Mouse (Mus musculus) lung, embryonic 14.5 days (tissue): ENCODE measurements around the gene Tspear. TPM values are rescaled to one million over a fixed set of nuclear protein-coding genes. Genes with fewer than 3 reads are reported as not detected.

ENCODE experiments used
- ATAC-seq: fragments of 200-750 bp; cut with Nextera tagmentation; 2 replicates; pipeline ENCODE4 v1.8.0; 2017; ENCODE audit warnings: mild to moderate bottlenecking, moderate TSS enrichment, moderate library complexity; ENCODE audit not compliant: insufficient read depth
- DNase-seq: peaks from one replicate; pipeline ENCODE4 v3.0.0-alpha.2; 2015
- H3K27ac ChIP-seq: fragments of 300-500 bp; sonication (generic); 2 replicates; pipeline ENCODE4 v1.5.1; 2014; ENCODE audit warnings: low read depth, mild to moderate bottlenecking, moderate library complexity
- H3K27me3 ChIP-seq: fragments of 300-500 bp; sonication (generic); 2 replicates; pipeline ENCODE4 v1.6.1; 2014; ENCODE audit warnings: low read length, control low read depth; ENCODE audit not compliant: insufficient read depth
- H3K36me3 ChIP-seq: fragments of 300-500 bp; sonication (generic); 2 replicates; pipeline ENCODE4 v1.6.1; 2014; ENCODE audit warnings: control low read depth; ENCODE audit not compliant: insufficient read depth
- H3K4me1 ChIP-seq: fragments of 300-500 bp; sonication (generic); 2 replicates; pipeline ENCODE4 v1.6.1; 2014; ENCODE audit warnings: antibody characterized with exemption, control low read depth; ENCODE audit not compliant: insufficient read depth
- H3K4me2 ChIP-seq: fragments of 300-500 bp; sonication (generic); 2 replicates; pipeline ENCODE4 v1.6.1; 2014; ENCODE audit warnings: mild to moderate bottlenecking
- H3K4me3 ChIP-seq: fragments of 300-500 bp; sonication (generic); 2 replicates; pipeline ENCODE4 v1.5.1; 2014; ENCODE audit warnings: low read depth, low read length
- H3K9ac ChIP-seq: fragments of 300-500 bp; sonication (generic); 2 replicates; pipeline ENCODE4 v1.6.1; 2014
- H3K9me3 ChIP-seq: fragments of 300-500 bp; sonication (generic); 2 replicates; pipeline ENCODE4 v1.6.1; 2016; ENCODE audit warnings: low read depth, low read length, control low read depth
- CTCF ChIP-seq: IDR thresholded peaks from 2 replicates; pipeline ENCODE4 v1.5.1; 2016; ENCODE audit warnings: antibody characterized with exemption, low read depth
- WGBS: fragments of 180-500 bp; shearing (Covaris S2); extraction: QIAGEN DNeasy Blood & Tissue Kit; methylation state at CpG from one replicate; pipeline ENCODE4 v1.1.7; 2014; 5-methylcytosine and 5-hydroxymethylcytosine counted together
- microRNA counts: library from miRNA; unstranded; fragments of <30 nt; microRNA quantifications from one replicate; lab custom pipeline; 2016
- microRNA-seq: library from miRNA; unstranded; fragments of <30 nt; microRNA quantifications from one replicate; pipeline ENCODE4, GENCODE M21; 2016; ENCODE audit warnings: borderline number of aligned reads
- polyA plus RNA-seq: library from polyadenylated mRNA; unstranded; fragments of >200 nt; fragmentation: Nextera tagmentation; extraction: Ambion mirVana; gene quantifications from 2 replicates; pipeline ENCODE4 v1.2.1, GENCODE M21; 2014

Tspear gene
- polyA plus RNA-seq, 1 experiment from 2014 or later: 0.11 TPM

DNA sequence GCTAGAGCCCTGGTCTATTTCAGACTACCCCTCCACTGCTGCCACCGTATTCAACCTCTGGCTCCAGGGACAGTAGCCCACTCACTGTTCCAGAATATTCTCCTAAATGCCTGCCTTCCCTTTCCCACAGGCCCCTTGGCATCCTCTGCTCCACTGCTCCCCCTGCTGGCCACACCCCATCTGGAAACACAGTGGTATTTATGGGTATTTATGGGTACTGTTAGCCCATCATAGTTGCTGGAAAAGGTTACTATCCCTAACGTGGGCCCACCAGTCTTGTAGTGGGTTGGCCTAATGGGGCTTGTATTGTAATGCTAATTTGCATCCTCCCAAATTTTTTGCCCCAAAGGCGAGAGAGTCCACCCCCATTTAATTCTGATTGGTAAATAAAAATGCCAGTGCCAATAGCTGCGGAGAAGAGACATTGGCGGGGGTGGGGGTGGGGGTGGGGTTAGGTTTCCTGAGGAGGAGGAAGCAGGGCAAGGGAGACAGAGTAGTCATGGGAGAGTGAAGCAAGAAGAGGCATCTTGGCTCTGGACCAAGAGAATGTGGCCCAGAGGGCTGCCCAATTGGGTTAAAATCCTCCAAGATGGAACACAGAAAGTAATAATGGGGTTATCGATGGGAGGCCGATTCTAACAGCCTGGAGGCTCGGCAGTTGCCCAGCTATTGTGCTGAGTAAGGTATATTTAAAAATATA lies 230.4 kb downstream of the Tspear start:
- Histone ChIP-seq H3K27me3 (no peaks in the 10 kb centered on the region), H3K9ac (no peak overlapping the region), H3K4me1 (no peaks in the 10 kb centered on the region), H3K4me2 (no peak overlapping the region), H3K27ac (no peak overlapping the region), H3K9me3 (no peaks in the 10 kb centered on the region), H3K36me3 (no peaks in the 10 kb centered on the region), H3K4me3 (no peak overlapping the region)
- ATAC-seq (no peak), DNase-seq (peak; percentile 48)
- WGBS: 63% methylated on average over 8 of the region's 8 CpGs
- TF ChIP-seq CTCF: peak; percentile 77

DNA sequence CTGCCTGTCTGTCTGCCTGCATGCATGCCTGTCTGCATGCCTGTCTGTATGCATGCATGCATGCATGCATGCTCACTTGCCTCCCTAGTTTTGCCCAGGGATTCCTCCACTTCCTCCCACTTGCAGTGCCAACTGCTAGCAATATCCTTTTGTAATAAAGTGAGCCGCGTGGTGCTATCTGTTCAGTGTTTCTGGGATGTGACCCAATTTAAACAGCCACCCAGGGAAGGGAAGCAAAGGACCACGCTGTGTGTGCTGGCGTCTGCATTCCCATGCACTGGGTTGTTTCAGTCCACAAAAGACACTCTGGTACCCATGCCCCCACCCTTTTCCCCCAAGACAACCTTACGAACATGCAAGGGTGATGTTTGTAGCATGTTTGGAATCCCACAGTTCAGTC lies 234.6 kb downstream of the Tspear start:
- Histone ChIP-seq H3K9ac (no peak overlapping the region), H3K4me2 (no peak overlapping the region), H3K9me3 (no peaks in the 10 kb centered on the region), H3K27ac (no peak overlapping the region), H3K4me1 (no peaks in the 10 kb centered on the region), H3K4me3 (no peak overlapping the region), H3K27me3 (no peaks in the 10 kb centered on the region), H3K36me3 (no peaks in the 10 kb centered on the region)
- 64% methylated on average over 5 of the region's 5 CpGs for WGBS
- no peak for ATAC-seq
- no peak for TF ChIP-seq CTCF
- DNase-seq: no peak

DNA sequence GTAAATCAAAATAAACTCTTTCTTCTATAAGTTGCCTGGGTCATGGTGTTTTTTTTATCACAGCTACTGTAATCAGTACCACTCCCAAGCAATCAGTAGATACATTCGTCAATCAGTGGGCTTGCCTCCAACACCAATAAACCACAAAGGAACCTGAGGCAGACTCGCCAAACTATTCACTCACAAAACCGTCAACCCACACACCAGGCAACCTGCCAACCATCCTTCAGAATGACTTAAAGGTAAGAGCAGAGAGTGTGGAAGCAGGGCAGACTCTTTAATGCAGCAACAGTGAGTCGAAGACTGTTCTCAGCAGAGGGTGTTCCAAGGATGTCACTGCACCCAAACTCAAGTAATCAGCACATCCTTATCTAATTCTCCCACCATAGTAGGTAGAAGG lies 236.3 kb downstream of the Tspear start:
- Histone ChIP-seq H3K4me3 (no peak overlapping the region), H3K9me3 (no peaks in the 10 kb centered on the region), H3K4me2 (no peak overlapping the region), H3K27me3 (no peaks in the 10 kb centered on the region), H3K4me1 (no peaks in the 10 kb centered on the region), H3K27ac (no peak overlapping the region), H3K36me3 (no peaks in the 10 kb centered on the region), H3K9ac (no peak overlapping the region)
- 57% methylated on average over 4 of the region's 4 CpGs for WGBS
- ATAC-seq (no peak), DNase-seq (no peak)
- no peak for TF ChIP-seq CTCF

DNA sequence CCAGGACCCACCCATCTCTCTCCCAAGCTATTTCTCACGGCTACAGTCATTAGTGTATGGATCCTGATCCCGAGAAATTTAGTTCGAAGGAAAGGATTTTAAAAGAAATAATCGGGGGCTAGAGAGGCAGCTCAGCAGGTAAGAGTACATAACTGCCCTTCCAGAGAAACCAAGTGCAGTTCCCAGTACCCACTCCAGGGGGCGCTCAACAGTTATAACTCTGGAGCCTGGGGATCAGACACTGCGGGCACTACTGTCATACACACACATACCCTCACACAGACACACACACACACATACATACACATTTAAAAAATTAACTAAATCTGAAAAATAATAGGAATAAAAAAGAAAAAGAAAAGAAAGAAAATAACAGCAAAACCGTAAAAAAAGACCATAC lies 239.8 kb downstream of the Tspear start:
- DNase-seq (peak; percentile 68), ATAC-seq (no peak)
- Histone ChIP-seq H3K36me3 (no peaks in the 10 kb centered on the region), H3K4me1 (no peaks in the 10 kb centered on the region), H3K4me2 (no peak overlapping the region), H3K27me3 (no peaks in the 10 kb centered on the region), H3K27ac (no peak overlapping the region), H3K9ac (no peak overlapping the region), H3K9me3 (no peaks in the 10 kb centered on the region), H3K4me3 (no peak overlapping the region)
- TF ChIP-seq CTCF: peak; percentile 63
- 38% methylated on average over 7 of the region's 7 CpGs for WGBS

GRCm38 (mm10) chr10:77927375-77927774 lies 241.0 kb downstream of the Tspear start:
- TF ChIP-seq CTCF: no peak
- no peak for DNase-seq
- no peak for ATAC-seq
- Histone ChIP-seq H3K4me1 (no peaks in the 10 kb centered on the region), H3K27ac (no peak overlapping the region), H3K27me3 (no peaks in the 10 kb centered on the region), H3K36me3 (no peaks in the 10 kb centered on the region), H3K9ac (no peak overlapping the region), H3K4me2 (no peak overlapping the region), H3K4me3 (no peak overlapping the region), H3K9me3 (no peaks in the 10 kb centered on the region)
- 59% methylated on average over 10 of the region's 10 CpGs for WGBS

MicroRNA genes within 50 kb of the gene (microRNA counts, 519-probe panel; counts per million panel counts)
- 30.5 counts per million for microRNA mmu-miR-1930 (lab: Ali Mortazavi, UCI)

Small RNAs within 50 kb of the gene (microRNA-seq; reads per million reads assigned to microRNA genes)
- 15.9 reads per million, percentile 29 among the genes with 10 or more reads in this experiment for gene Mir1930

Other genes with a start within 250 kb of the Tspear start
- 38.4 and 43.8 TPM in 2 replicates for gene Fam207a, start 170.8 kb upstream of the Tspear start, polyA plus RNA-seq
- gene Itgb2, start 156.3 kb upstream of the Tspear start, polyA plus RNA-seq: 2.0 and 3.0 TPM in 2 replicates
- gene Pttg1ip, start 104.8 kb upstream of the Tspear start, polyA plus RNA-seq: 109 and 112 TPM in 2 replicates
- gene Sumo3, start 80.5 kb upstream of the Tspear start, polyA plus RNA-seq: 329 and 337 TPM in 2 replicates
- gene Gm49325, start 80.4 kb upstream of the Tspear start, polyA plus RNA-seq: 3.0 and 3.5 TPM in 2 replicates
- gene Ube2g2, start 64.3 kb upstream of the Tspear start, polyA plus RNA-seq: 47.9 and 50.9 TPM in 2 replicates
- gene Gm19402, start 4.2 kb downstream of the Tspear start, polyA plus RNA-seq: not detected in 2 replicates
- gene Gm9508, start 10.7 kb downstream of the Tspear start, polyA plus RNA-seq: not detected in 2 replicates
- gene Gm10272, start 20.1 kb downstream of the Tspear start, polyA plus RNA-seq: not detected in 2 replicates
- gene Gm10024, start 24.9 kb downstream of the Tspear start, polyA plus RNA-seq: not detected in 2 replicates
- not detected in 2 replicates for gene Gm10142, start 29.2 kb downstream of the Tspear start, polyA plus RNA-seq
- gene Krtap12-1, start 34.0 kb downstream of the Tspear start, polyA plus RNA-seq: not detected in 2 replicates
- gene Gm10100, start 39.9 kb downstream of the Tspear start, polyA plus RNA-seq: not detected in 2 replicates
- gene Gm18596, start 56.1 kb downstream of the Tspear start, polyA plus RNA-seq: not detected in 2 replicates
- not detected in 2 replicates for gene Gm9736, start 64.8 kb downstream of the Tspear start, polyA plus RNA-seq
- not detected in 2 replicates for gene Gm3233, start 73.1 kb downstream of the Tspear start, polyA plus RNA-seq
- gene Gm3238, start 84.8 kb downstream of the Tspear start, polyA plus RNA-seq: not detected in 2 replicates
- gene Gm7138, start 90.4 kb downstream of the Tspear start, polyA plus RNA-seq: not detected in 2 replicates
- not detected in 2 replicates for gene Gm3250, start 96.0 kb downstream of the Tspear start, polyA plus RNA-seq
- gene Gm7137, start 101.6 kb downstream of the Tspear start, polyA plus RNA-seq: not detected in 2 replicates
- not detected in 2 replicates for gene Gm9639, start 108.5 kb downstream of the Tspear start, polyA plus RNA-seq
- not detected in 2 replicates for gene Gm19668, start 112.6 kb downstream of the Tspear start, polyA plus RNA-seq
- gene Gm9507, start 125.3 kb downstream of the Tspear start, polyA plus RNA-seq: not detected in 2 replicates
- not detected in 2 replicates for gene Gm2696, start 128.1 kb downstream of the Tspear start, polyA plus RNA-seq
- not detected in 2 replicates for gene Krtap10-4, start 140.5 kb downstream of the Tspear start, polyA plus RNA-seq
- gene Krtap10-10, start 149.4 kb downstream of the Tspear start, polyA plus RNA-seq: not detected in 2 replicates
- not detected in 2 replicates for gene Gm36176, start 160.2 kb downstream of the Tspear start, polyA plus RNA-seq
- gene Gm10318, start 166.3 kb downstream of the Tspear start, polyA plus RNA-seq: not detected in 2 replicates
- gene Gm3285, start 175.4 kb downstream of the Tspear start, polyA plus RNA-seq: not detected in 2 replicates
- 3.4 and 4.2 TPM in 2 replicates for gene Lrrc3, start 216.0 kb downstream of the Tspear start, polyA plus RNA-seq